Mouse (Mus musculus): ENCODE measurements around the gene Jup.
"Not testable (repeated sequence)": the region's sequence is repeated elsewhere in the genome, so short reads cannot be mapped to it uniquely, and the experiment has no call there.

The Jup gene

GRCm38 (mm10) chr11:100360175-100360574 is 37.4 kb downstream of the Jup start:
- in situ Hi-C loops (cut with MboI, MseI): loop anchor here (5.0 kb wide), 1 partner anchor 122 kb away; no protein-coding TSS in a partner anchor

- in situ Hi-C loops (cut with MboI, MseI): no loop called here
Observed at GRCm38 (mm10) chr11:100357408-100357807, 40.2 kb downstream of the Jup start.

DNA sequence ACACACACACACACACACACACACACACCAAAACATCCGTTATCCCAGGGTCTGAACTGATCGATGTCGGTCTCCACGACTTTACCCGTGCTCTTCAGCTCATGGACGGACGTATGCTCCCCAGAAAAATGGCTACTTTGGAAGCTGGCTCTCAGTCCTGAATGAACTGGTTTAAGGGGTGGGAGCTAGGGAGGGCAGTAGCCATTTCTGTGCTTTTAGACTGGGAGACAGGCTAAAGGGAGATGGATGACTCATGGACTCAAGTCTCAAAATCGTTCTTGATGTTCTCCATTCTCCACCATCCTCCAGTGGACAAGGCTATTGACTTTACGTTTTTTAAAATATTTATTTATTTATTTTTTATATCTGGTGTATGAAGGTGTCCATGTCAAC is 40.7 kb downstream of the Jup start:
- in situ Hi-C loops (cut with MboI, MseI): no loop called here

DNA sequence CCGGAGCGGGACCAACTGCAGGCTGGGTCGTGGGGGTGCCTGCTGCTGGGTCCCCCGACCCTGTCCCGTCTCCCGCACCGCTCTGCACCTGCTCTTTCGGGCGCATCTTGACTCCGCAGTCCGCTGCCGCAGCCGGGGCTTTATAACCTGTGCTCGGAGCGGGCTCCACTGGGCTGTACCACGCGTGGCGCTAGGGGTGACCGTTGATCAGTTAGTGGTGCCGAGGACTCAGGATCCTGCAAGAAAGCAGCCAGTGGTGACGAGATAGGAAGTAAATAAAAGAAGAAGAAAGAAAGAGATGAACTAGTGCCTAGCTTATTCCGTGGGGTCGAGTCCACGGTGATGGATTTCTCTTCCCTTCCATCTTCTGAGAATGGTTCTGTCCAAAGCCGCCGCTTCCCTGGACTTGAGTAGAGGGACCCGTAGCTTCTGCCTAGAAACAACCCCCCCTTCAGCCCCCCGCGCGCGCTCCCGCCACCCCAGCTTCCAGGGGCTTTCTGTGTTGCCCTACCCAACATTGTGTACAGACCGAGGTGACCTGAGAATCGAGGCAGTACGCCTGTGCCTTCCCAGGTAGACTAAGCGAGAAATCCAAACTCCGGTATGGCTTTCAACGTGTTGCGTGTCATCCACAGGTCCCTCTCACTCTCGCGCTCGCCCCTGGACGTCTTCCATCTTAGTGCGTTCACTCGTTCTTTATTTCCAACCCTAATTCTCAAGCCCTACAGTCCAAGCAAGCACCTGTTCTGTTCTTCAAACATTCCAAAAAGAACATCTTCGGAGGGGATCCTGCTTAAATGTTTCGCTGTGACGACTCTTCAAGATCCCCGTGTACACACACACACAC is 41.4 kb downstream of the Jup start, which contains the start of gene Hap1:
Gene Hap1 (minus strand): TSS at position 157 of the 847 bp plus-strand sequence.
- in situ Hi-C loops (cut with MboI, MseI): no loop called here

GRCm38 (mm10) chr11:100355151-100355951 is 42.2 kb downstream of the Jup start:
- in situ Hi-C loops (cut with MboI, MseI): no loop called here

DNA sequence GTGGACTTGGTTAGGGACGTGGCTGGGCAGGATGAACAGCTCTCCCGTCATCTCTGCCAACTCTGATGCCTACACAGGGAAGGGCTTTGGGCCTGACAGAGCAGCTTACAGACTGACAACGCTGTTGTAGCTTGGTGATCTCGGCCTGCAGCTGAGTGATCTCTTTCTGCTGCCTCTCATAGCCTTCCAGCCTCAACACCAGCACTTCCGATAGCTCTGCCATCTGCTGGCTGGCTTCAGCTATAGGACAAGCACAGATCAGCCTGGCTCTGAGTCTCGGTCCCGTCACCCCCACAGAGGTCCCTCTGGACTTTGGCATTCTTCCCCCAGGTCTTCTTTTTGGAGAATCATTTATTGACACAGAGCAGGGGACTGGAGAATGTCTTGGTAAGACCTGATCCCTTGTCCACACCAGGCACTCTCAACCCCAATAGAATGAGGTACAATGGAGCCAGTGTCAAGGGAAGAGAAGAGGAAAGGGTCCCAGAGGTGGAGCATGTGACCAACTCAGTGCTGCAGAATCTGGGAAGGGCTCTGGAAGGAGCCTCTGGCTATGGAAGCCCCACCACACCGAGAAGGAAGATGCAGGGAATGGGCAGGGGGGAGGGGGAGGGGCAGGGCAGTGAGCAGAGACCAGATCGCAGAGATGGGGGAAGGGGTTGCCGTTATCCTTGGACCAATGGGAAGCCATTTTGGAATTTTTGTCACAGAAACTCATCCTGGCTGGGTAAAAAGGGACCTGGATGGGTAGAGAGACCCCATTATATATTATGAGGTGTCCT is 45.3 kb downstream of the Jup start:
- in situ Hi-C loops (cut with MboI, MseI): no loop called here

DNA sequence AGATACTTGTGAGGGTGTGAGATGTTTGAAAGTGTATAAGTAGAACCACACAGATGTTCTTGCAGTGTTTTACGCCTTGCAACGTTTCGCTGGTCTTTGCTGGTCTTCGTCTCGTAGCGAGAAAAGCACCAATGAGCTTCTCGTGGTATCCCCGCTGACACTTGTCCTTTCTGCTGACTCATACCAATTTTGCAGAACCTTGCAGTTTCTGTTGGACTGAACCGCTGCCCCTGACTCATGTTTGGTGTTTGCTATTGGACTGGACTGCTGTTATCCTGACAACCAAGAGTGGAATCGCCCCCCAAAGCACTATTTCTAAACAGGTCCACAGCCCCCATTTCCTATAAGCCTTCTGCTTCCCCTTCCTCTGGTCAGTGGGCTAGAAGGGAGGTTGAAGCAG is 53.3 kb downstream of the Jup start:
- in situ Hi-C loops (cut with MboI, MseI): no loop called here

DNA sequence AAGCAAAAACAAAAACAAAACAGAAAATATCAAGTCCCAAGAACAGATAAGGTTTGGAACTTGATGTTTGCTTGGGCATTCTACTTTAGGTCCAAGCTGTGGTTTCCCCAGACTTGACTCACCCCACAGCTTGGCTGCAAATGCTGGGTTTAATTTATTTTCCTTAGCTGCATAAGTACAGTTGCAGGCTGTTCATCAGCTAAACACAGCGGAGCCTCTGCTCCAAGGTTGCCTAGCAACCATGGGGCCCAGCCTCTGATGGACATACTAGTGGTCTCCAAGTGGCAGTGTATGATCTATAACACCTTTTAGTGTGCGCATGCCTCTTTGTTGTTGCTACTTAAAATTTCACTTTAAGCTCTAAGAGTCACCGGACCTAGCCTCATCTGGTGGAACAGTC is 61.8 kb downstream of the Jup start:
- in situ Hi-C loops (cut with MboI, MseI): no loop called here

DNA sequence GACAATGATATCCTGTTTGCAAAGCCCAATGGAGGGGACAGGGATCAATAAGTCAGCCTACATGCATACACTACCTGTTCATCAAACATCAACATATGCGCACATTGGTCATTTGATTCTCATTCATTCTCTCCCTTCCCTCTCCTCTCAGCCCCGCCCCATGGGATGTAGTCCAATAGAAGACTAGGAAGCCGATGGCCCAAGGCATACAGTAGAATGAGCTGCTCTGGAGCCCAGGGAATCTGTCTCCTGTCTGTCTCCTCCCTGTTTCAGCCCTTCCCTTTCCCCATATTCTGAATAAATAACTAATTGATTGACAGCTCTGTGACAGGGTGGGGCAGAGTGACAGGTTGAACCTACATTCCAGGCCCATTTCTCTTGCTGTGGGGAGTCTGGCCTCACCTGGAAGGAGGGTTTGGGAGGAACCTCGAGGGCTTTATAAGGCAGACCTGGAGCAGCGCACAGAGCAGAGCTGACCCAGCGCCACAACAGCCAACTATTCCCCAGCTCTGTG is 63.6 kb downstream of the Jup start, which contains the start of gene Gast:
Gene Gast (plus strand): TSS at position 464 of the 514 bp plus-strand sequence.
- in situ Hi-C loops (cut with MboI, MseI): no loop called here

DNA sequence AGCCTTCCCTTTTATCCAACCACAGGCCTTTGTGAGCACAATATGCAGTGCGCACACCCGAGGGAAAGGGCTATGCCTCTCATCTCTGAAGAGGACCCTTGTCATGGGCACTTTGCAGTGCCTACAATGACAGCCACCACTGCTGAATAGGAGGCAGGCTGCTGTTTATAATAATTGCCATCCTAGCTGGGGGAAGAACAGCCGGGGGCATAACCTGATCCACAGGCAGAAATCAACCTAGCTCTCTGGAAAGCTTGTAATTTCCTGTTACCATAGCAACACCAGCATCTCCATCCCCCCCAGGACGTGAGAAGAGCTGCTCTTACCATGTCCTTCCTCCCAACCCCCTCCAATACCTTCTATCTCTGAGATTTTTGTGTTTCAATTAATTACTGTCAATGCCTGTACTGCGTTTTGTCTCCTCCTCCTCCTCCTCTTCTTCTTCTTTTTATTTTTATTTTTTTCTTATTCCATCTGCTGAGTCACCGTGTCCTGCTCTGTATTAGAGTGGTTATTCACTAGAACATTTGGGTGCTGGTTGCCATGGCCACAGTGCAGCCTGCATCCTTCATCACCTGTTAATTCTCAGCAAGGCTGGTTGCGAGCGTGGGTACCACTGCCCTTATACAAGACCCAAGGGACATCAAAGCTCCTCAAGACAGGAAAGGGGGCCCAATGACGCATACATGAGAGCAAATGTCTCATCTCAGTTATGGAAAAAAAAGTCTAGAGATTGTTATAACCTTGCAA is 64.6 kb downstream of the Jup start:
- in situ Hi-C loops (cut with MboI, MseI): no loop called here

GRCm38 (mm10) chr11:100330816-100331375 is 66.7 kb downstream of the Jup start:
- in situ Hi-C loops (cut with MboI, MseI): not testable (repeated sequence)

GRCm38 (mm10) chr11:100330235-100330634 is 67.3 kb downstream of the Jup start:
- in situ Hi-C loops (cut with MboI, MseI): no loop called here

DNA sequence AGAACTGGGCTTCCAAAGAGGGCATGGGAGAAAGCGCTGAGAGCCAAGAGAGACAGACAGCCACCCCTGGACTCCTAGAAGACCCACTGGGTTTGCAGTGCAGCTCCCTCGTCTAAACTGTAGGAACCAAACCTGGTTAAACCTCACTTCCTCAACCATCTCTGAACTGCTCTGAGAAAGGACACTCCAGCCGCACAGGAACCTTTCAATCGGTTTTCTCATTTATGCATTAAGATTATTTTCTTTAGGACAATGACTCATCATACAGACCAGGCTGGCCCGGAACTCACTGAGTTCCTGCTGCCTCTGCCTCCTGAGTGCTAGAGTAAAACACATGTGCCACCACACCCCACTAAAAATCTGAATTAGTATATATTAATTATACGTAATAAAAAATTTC is 69.8 kb downstream of the Jup start:
- in situ Hi-C loops (cut with MboI, MseI): no loop called here

DNA sequence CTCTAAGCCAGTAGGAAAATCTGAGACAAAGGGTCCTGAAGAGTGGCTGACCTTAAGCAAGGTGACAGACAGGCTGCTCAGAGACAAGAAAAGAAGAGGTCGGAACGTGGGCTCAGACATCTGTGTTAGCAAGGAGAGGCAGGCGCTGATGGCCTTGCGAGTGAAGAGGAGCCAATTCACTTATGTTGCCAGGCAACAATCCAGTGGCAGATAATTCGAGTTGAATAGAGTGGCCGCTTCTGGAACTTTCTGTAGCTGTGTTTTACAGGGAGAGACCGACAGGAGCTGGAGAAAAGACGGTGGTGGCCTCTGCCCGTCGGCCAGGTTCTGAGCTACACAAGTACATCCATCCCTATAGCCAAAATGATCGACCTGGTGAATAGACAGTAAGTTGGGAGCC is 70.2 kb downstream of the Jup start:
- in situ Hi-C loops (cut with MboI, MseI): no loop called here

DNA sequence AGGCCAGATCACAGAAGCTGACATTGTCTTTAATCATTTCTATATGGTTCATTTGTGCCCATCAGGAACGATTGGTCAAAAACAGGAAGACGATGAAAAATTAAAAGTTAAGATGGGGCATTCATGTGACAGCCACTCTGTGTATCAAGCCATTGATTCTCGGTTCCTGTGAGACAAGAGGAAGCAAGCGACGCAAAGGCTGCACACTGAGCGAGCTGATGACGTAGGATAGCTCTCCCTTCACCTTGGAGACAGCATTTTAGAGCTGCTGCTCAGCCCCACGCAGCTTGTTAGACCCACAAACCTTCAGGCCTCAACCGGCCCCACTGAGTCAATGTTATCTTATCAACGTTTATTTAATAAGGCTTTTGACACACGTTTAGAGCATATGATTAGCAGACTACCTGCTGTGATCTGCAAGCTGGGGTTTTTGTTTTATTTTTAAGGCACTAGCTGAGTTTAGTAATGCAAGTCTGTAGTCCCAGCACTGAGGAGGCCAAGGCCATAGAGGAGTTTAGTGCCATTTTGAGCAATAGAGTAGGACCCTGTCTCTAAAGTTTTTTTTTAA is 72.4 kb downstream of the Jup start:
- in situ Hi-C loops (cut with MboI, MseI): no loop called here

- in situ Hi-C loops (cut with MboI, MseI): no loop called here
Observed at GRCm38 (mm10) chr11:100323578-100323977, 74.0 kb downstream of the Jup start.

GRCm38 (mm10) chr11:100322591-100323258 is 74.8 kb downstream of the Jup start:
- in situ Hi-C loops (cut with MboI, MseI): no loop called here

DNA sequence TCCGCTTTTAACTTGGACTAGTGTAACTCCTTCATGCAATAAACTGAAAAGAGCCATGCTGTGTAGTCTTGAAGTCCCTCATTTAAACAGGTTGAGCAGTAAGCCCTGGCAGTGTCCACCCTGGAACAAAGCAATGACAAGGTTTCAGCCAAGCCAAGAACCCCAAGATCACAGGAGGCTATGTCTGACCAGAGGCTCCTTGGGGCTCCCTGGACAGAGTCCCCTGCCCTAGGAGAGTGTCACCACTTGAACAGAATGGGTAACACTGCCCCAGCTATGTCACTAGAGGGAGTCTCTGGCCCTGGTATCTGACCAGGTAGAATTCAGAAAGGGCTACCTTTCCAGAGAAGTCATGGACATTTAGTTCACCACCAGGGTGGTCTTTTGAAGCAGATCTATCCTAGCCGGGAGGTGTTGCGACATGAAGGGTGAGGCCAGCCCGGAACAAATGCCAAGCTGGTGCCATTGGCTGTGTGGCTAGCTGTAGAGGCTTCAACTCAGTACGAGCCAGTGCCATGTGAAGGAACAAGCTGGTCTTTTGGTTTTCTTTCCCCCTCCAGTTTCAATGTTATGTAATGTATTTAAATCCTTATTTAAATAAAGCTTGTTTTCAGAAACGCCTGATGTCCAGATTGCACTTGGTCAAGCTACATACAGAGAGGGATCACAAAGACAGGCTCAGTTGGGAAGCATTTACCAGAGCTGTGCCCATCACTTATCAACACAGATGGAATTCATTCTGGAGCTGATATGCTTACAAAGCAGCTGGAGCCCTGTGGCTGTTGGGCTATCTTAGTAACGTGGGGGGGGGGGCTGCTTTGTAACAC is 75.9 kb downstream of the Jup start:
- in situ Hi-C loops (cut with MboI, MseI): not testable (repeated sequence)
